Comparison of ENCODE assay signal across 3 mouse cellular contexts in the genomic region with DNA sequence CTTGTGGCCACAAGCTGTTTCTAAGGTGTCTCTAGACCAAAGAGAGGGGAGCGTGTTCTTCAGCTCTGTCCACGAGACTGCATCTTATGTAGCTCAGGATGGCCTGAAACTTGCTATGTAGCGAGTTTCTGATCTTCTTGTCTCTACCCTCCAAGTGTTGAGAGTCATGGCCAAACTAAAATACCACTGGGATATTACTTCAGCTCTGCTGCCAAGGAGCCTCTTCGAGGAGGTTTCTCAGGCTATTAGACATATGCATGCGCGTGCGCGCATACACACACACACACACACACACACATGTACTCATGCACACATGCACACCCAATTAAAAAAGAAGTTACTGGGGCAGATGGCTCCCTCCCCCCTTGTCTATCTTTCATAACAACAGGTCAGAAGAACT.
DNase-seq lines count a peak whose midpoint lies in the region; ATAC-seq lines count a peak whose summit lies in the region.
"Not testable (repeated sequence)": the region's sequence is repeated elsewhere in the genome, so short reads cannot be mapped to it uniquely, and the experiment has no call there.

No protein-coding gene starts in this region.

- H3K9me3 ChIP-seq in midbrain, embryonic 11.5 days (ENCODE audit: control insufficient read depth, low read length), result not testable (repeated sequence)

- peaks cover 15% of the 10 kb centered on the region for H3K4me1 ChIP-seq in midbrain, embryonic 11.5 days (ENCODE audit: control insufficient read depth, insufficient read depth, low read length)

- H3K27ac ChIP-seq in midbrain, embryonic 11.5 days (ENCODE audit: low read depth, low read length), result not testable (repeated sequence)

- not testable (repeated sequence) for H3K36me3 ChIP-seq in midbrain, embryonic 11.5 days (ENCODE audit: control insufficient read depth, insufficient read depth, low read length)

- WGBS in midbrain, embryonic 11.5 days, result 87% methylated on average over 8 of the region's 8 CpGs

- peak; percentile 81 for DNase-seq in heart, adult 11 months
- peak; percentile 75 for DNase-seq in midbrain, embryonic 11.5 days (ENCODE audit: low spot score, missing footprints)
- DNase-seq in urinary bladder, adult 2 months (ENCODE audit: low spot score), result peak; percentile 8

- ATAC-seq in midbrain, embryonic 11.5 days (ENCODE audit: low FRiP score), result not testable (repeated sequence)

- not testable (repeated sequence) for H3K4me2 ChIP-seq in midbrain, embryonic 11.5 days

- not testable (repeated sequence) for H3K27me3 ChIP-seq in midbrain, embryonic 11.5 days (ENCODE audit: control insufficient read depth, insufficient read depth, low read length)

- H3K9ac ChIP-seq in midbrain, embryonic 11.5 days (ENCODE audit: low read length), result not testable (repeated sequence)

- H3K4me3 ChIP-seq in midbrain, embryonic 11.5 days (ENCODE audit: low read depth, low read length), result not testable (repeated sequence)

Comparison
In these comparisons a context has a peak if more than half of its experiments do, and no peak if none do; other contexts are left out.
1. DNase-seq: peak in every context shown above with its lines; median percentile 81 in heart, adult 11 months; 75 in midbrain, embryonic 11.5 days; 8 in urinary bladder, adult 2 months.